Comparison of ENCODE assay signal across 8 mouse cellular contexts in genomic region chr7:111082822-111083732, GRCm38 (mm10). TPM values are rescaled to one million over a fixed set of nuclear protein-coding genes. Genes with fewer than 3 reads are reported as not detected.
DNase-seq lines count a peak whose midpoint lies in the region; ATAC-seq and TF ChIP-seq lines count a peak whose summit lies in the region.

TSS of gene Eif4g2 (minus strand) at chr7:111083030.

- H3K9me3 ChIP-seq in hindbrain, embryonic 10.5 days: no peaks in the 10 kb centered on the region
- no peaks in the 10 kb centered on the region for H3K9me3 ChIP-seq in lung, postnatal 0 days (ENCODE audit: low read length)

- TF ChIP-seq CTCF in lung, postnatal 0 days (IDR thresholded peaks at IDR 0.05): 0 out of 2 replicates have a peak, but pooled peaks have one; percentile 5

- peak within 1 kb of the TSS; percentile 100 for H3K4me3 ChIP-seq in hindbrain, embryonic 10.5 days
- peak within 1 kb of the TSS; percentile 84 for H3K4me3 ChIP-seq in lung, postnatal 0 days (ENCODE audit: low read depth, low read length)

- peak; percentile 97 for ATAC-seq in frontal cortex, adult (ENCODE audit: low TSS enrichment)
- ATAC-seq in lung, postnatal 0 days: peak; percentile 97

- no peaks in the 10 kb centered on the region for H3K27me3 ChIP-seq in hindbrain, embryonic 10.5 days (ENCODE audit: insufficient read depth, poor library complexity, severe bottlenecking)
- no peaks in the 10 kb centered on the region for H3K27me3 ChIP-seq in lung, postnatal 0 days (replicated peaks; ENCODE audit: insufficient read depth, low read length)

- peak within 1 kb of the TSS; percentile 100 for H3K27ac ChIP-seq in hindbrain, embryonic 10.5 days
- peak within 1 kb of the TSS; percentile 99 for H3K27ac ChIP-seq in lung, postnatal 0 days (ENCODE audit: low read length)

- H3K9ac ChIP-seq in lung, postnatal 0 days (replicated peaks; ENCODE audit: low read depth): peak within 1 kb of the TSS; percentile 93

- peak within 1 kb of the TSS; percentile 69 for H3K4me2 ChIP-seq in lung, postnatal 0 days (replicated peaks; ENCODE audit: low read depth, low read length)

- H3K36me3 ChIP-seq in hindbrain, embryonic 10.5 days: peaks cover 37% of the 10 kb centered on the region
- H3K36me3 ChIP-seq in lung, postnatal 0 days (ENCODE audit: insufficient read depth, low read length): peaks cover 24% of the 10 kb centered on the region

- under 1% methylated on average over 70 of the region's 70 CpGs for WGBS in hindbrain, embryonic 10.5 days
- WGBS in lung, postnatal 0 days: under 1% methylated on average over 65 of the region's 70 CpGs

- peak; percentile 99 for DNase-seq in MN1 (ENCODE audit: low spot score)
- peak; percentile 99 for DNase-seq in cerebellum, adult 9-10 months
- DNase-seq in hindbrain, embryonic 10.5 days (ENCODE audit: low spot score): peak; percentile 99
- DNase-seq in layer of hippocampus, adult 9-11 months: peak; percentile 99
- DNase-seq in lung, postnatal 0 days (ENCODE audit: low spot score): peak; percentile 100
- DNase-seq in ovary, postnatal 14 days (ENCODE audit: low spot score): peak; percentile 97
- peak; percentile 99 for DNase-seq in thymus, postnatal 14 days

- peaks cover 29% of the 10 kb centered on the region for H3K4me1 ChIP-seq in hindbrain, embryonic 10.5 days (replicated peaks)
- H3K4me1 ChIP-seq in lung, postnatal 0 days (ENCODE audit: insufficient read depth, low read depth, low read length): no peaks in the 10 kb centered on the region; the same call in 1 of the 2 replicates

- TF ChIP-seq EP300 in lung, postnatal 0 days (IDR thresholded peaks at IDR 0.05): 0 out of 2 replicates have a peak, but pooled peaks have one; percentile 28

RNA-seq across cellular contexts. Expression of gene Eif4g2, which starts in this region (rescaled TPM):
- 1,372 and 1,373 TPM in 2 replicates for polyA plus RNA-seq in hindbrain, embryonic 10.5 days (2016; fragmentation: Nextera tagmentation; extraction: Ambion mirVana)
- 325 and 363 TPM in 2 replicates for polyA plus RNA-seq in lung, postnatal 0 days (2015; fragmentation: Nextera tagmentation; extraction: Ambion mirVana)

Comparison
In these comparisons a context has a peak if more than half of its experiments do, and no peak if none do; other contexts are left out.
1. Peak in every context shown above with its lines: DNase-seq, ATAC-seq, H3K4me3 ChIP-seq and H3K27ac ChIP-seq.